Mouse (Mus musculus): ENCODE measurements around the gene Tmtc1.

Gene Tmtc1

GRCm38 (mm10) chr6:148242304-148242703 is 201.9 kb downstream of the Tmtc1 start:
- DNase-seq (ENCODE audit: low read depth, low spot score), result no peak

- no peak for DNase-seq (ENCODE audit: low read depth, low spot score)
Measured at GRCm38 (mm10) chr6:148241685-148242084, 202.5 kb downstream of the Tmtc1 start.

- no peak for DNase-seq (ENCODE audit: low read depth, low spot score)
Measured at GRCm38 (mm10) chr6:148239311-148239710, 204.9 kb downstream of the Tmtc1 start.

GRCm38 (mm10) chr6:148237453-148237852 is 206.7 kb downstream of the Tmtc1 start:
- DNase-seq (ENCODE audit: low read depth, low spot score), result no peak

GRCm38 (mm10) chr6:148234105-148234828 is 209.9 kb downstream of the Tmtc1 start:
- DNase-seq (ENCODE audit: low read depth, low spot score), result no peak

- no peak for DNase-seq (ENCODE audit: low read depth, low spot score)
Measured at GRCm38 (mm10) chr6:148227542-148227941, 216.6 kb downstream of the Tmtc1 start.

- DNase-seq (ENCODE audit: low read depth, low spot score), result no peak
Measured at GRCm38 (mm10) chr6:148222686-148223085, 221.5 kb downstream of the Tmtc1 start.

- DNase-seq (ENCODE audit: low read depth, low spot score), result no peak
Measured at GRCm38 (mm10) chr6:148218235-148219076, 225.7 kb downstream of the Tmtc1 start.

GRCm38 (mm10) chr6:148216752-148217151 is 227.4 kb downstream of the Tmtc1 start:
- no peak for DNase-seq (ENCODE audit: low read depth, low spot score)

- peak; percentile 32 for DNase-seq (ENCODE audit: low read depth, low spot score)
Measured at GRCm38 (mm10) chr6:148214765-148215164, 229.4 kb downstream of the Tmtc1 start.

GRCm38 (mm10) chr6:148211897-148212680 is 232.1 kb downstream of the Tmtc1 start, which contains the start of gene Ergic2:
Gene Ergic2 (minus strand): TSS chr6:148212374.
- DNase-seq (ENCODE audit: low read depth, low spot score), result peak; percentile 98

- no peak for DNase-seq (ENCODE audit: low read depth, low spot score)
Measured at GRCm38 (mm10) chr6:148211391-148211876, 232.8 kb downstream of the Tmtc1 start.

- DNase-seq (ENCODE audit: low read depth, low spot score), result no peak
Measured at GRCm38 (mm10) chr6:148207522-148207921, 236.7 kb downstream of the Tmtc1 start.

- no peak for DNase-seq (ENCODE audit: low read depth, low spot score)
Measured at GRCm38 (mm10) chr6:148205134-148205533, 239.1 kb downstream of the Tmtc1 start.

- no peak for DNase-seq (ENCODE audit: low read depth, low spot score)
Measured at GRCm38 (mm10) chr6:148199729-148200128, 244.5 kb downstream of the Tmtc1 start.

GRCm38 (mm10) chr6:148199177-148199576 is 245.0 kb downstream of the Tmtc1 start:
- no peak for DNase-seq (ENCODE audit: low read depth, low spot score)

- DNase-seq (ENCODE audit: low read depth, low spot score), result no peak
Measured at GRCm38 (mm10) chr6:148193972-148194701, 250.1 kb downstream of the Tmtc1 start.

- no peak for DNase-seq (ENCODE audit: low read depth, low spot score)
Measured at GRCm38 (mm10) chr6:148185694-148186093, 258.5 kb downstream of the Tmtc1 start.
